19 mouse cellular contexts compared by ENCODE assay signal in genomic region chr11:117150467-117150966, GRCm38 (mm10). TPM values are rescaled to one million over a fixed set of nuclear protein-coding genes. Genes with fewer than 3 reads are reported as not detected.
DNase-seq lines count a peak whose midpoint lies in the region; TF ChIP-seq lines count a peak whose summit lies in the region.
"Had no signal": no experiment of that assay in that cellular context is flagged by ENCODE, and none has a peak within 500 bp of the region (broad histone marks: within the 10 kb centered on the region; RNA-seq: fewer than 3 reads in every experiment).

No protein-coding gene starts in this region.

- H3K4me1 ChIP-seq in olfactory bulb, adult 2 months (ENCODE audit: control insufficient read depth, insufficient read depth, low read length), result peaks cover 67% of the 10 kb centered on the region
- peaks cover 26% of the 10 kb centered on the region for H3K4me1 ChIP-seq in limb, embryonic 10.5 days
- H3K4me1 ChIP-seq: forebrain, embryonic 15.5 days had no signal

- TF ChIP-seq POLR2A in olfactory bulb, adult 2 months (IDR thresholded peaks at IDR 0.05; ENCODE audit: insufficient read depth, low read depth, low read length), result no peak

- DNase-seq in layer of hippocampus, adult 2 months (ENCODE audit: low spot score in 2 of 2), result no peak
- no peak for DNase-seq in layer of hippocampus, postnatal 10 days (ENCODE audit: low spot score in 2 of 2)
- DNase-seq in A20 (ENCODE audit: low read depth, low spot score), result peak; percentile 62
- DNase-seq in MN1 (ENCODE audit: low spot score), result peak; percentile 81
- DNase-seq in lung, postnatal 14 days, result no peak
- DNase-seq in cerebellum, postnatal 4 days (ENCODE audit: low spot score in 2 of 2), result no peak
- DNase-seq in limb, embryonic 10.5 days (ENCODE audit: low spot score), result no peak
- DNase-seq: adrenal gland, adult 2 months; adrenal gland, postnatal 25 days; cerebellum, adult 2 months; cerebellum, postnatal 10 days; gastrocnemius, postnatal 10 days; heart, adult 2 months; heart, postnatal 14 days had no signal

- H3K9me3 ChIP-seq in limb, embryonic 10.5 days (replicated peaks), result no peaks in the 10 kb centered on the region
- H3K9me3 ChIP-seq: embryonic facial prominence, embryonic 12.5 days; forebrain, embryonic 15.5 days; heart, embryonic 15.5 days had no signal

- peaks cover 93% of the 10 kb centered on the region for H3K36me3 ChIP-seq in limb, embryonic 10.5 days

- H3K27me3 ChIP-seq in limb, embryonic 10.5 days (ENCODE audit: low read depth, poor library complexity, severe bottlenecking), result no peaks in the 10 kb centered on the region
- H3K27me3 ChIP-seq: forebrain, embryonic 15.5 days; heart, embryonic 15.5 days had no signal

- 63% methylated on average over 9 of the region's 9 CpGs for WGBS in olfactory bulb, adult 2 months
- WGBS in limb, embryonic 10.5 days, result 88% methylated on average over 9 of the region's 9 CpGs

- no peak for TF ChIP-seq CTCF in layer of hippocampus, adult 2 months (conservative IDR thresholded peaks at IDR 0.05)
- no peak for TF ChIP-seq CTCF in olfactory bulb, adult 2 months (IDR thresholded peaks at IDR 0.05; ENCODE audit: insufficient read depth, low read depth, low read length)

- no peak overlapping the region for H3K4me3 ChIP-seq in layer of hippocampus, adult 2 months
- no peak overlapping the region for H3K4me3 ChIP-seq in olfactory bulb, adult 2 months (ENCODE audit: insufficient read depth, low read depth, low read length)
- no peak overlapping the region for H3K4me3 ChIP-seq in limb, embryonic 10.5 days
- H3K4me3 ChIP-seq: embryonic facial prominence, embryonic 12.5 days; forebrain, embryonic 15.5 days; heart, adult 2 months; heart, embryonic 15.5 days had no signal

- H3K27ac ChIP-seq in layer of hippocampus, adult 2 months, result peak overlapping the region; percentile 62; the same call in 1 of the 2 replicates
- peak overlapping the region; percentile 8; the same call in 1 of the 2 replicates for H3K27ac ChIP-seq in olfactory bulb, adult 2 months (ENCODE audit: insufficient read depth, low read depth, low read length)
- H3K27ac ChIP-seq in limb, embryonic 10.5 days, result no peak overlapping the region
- H3K27ac ChIP-seq: embryonic facial prominence, embryonic 12.5 days; forebrain, embryonic 15.5 days; heart, adult 2 months; heart, embryonic 15.5 days; hindbrain, embryonic 14.5 days had no signal

RNA-seq across cellular contexts. Expression of gene Sec14l1, which starts 35.5 kb away (rescaled TPM):
- 100 to 1,000 TPM; 226 to 239 TPM for total RNA-seq in layer of hippocampus, adult 2 months (2021)
- total RNA-seq in layer of hippocampus, postnatal 10 days (2021), result 100 to 1,000 TPM; 151 to 152 TPM
- not detected in 2 replicates for polyA plus RNA-seq in olfactory bulb, adult 2 months (2012; ENCODE audit: insufficient read depth, insufficient read length, low replicate concordance, missing spikeins)
- 40.1 and 47.8 TPM in 2 replicates for polyA plus RNA-seq in limb, embryonic 10.5 days (2016; fragmentation: Nextera tagmentation; extraction: Ambion mirVana)

RNA-seq across cellular contexts. Expression of gene Sept9, which starts 48.9 kb away (rescaled TPM):
- total RNA-seq in layer of hippocampus, adult 2 months (2021), result 100 to 1,000 TPM; 102 to 114 TPM
- 10 to 100 TPM; 79.5 to 90.0 TPM for total RNA-seq in layer of hippocampus, postnatal 10 days (2021)
- 157 TPM in 1 of 2 replicates, not detected in the other for polyA plus RNA-seq in olfactory bulb, adult 2 months (2012; ENCODE audit: insufficient read depth, insufficient read length, low replicate concordance, missing spikeins)
- 265 and 282 TPM in 2 replicates for polyA plus RNA-seq in limb, embryonic 10.5 days (2016; fragmentation: Nextera tagmentation; extraction: Ambion mirVana)

Comparison
In these comparisons a context has a peak if more than half of its experiments do, and no peak if none do; other contexts are left out.
1. DNase-seq: peak in A20 (single experiment) and MN1 (single experiment); none in layer of hippocampus, adult 2 months (0 of 2), layer of hippocampus, postnatal 10 days (0 of 2), lung, postnatal 14 days (single experiment), cerebellum, postnatal 4 days (0 of 2) and limb, embryonic 10.5 days (single experiment).